Mouse (Mus musculus): ENCODE measurements around the gene Clasp1.

- TF ChIP-seq CTCF (IDR thresholded peaks at IDR 0.05; ENCODE audit: insufficient read depth, low read depth, low read length) (no peak), POLR2A (IDR thresholded peaks at IDR 0.05; ENCODE audit: insufficient read depth, low read depth, low read length) (no peak)
These were observed 234.0 kb downstream of the Clasp1 start for GRCm38 (mm10) chr1:118622857-118623256.

All from olfactory bulb, adult 2 months (tissue).